Mouse (Mus musculus) testis, postnatal 10 days (tissue): ENCODE data around the gene Apopt1.

Experiments
- DNase-seq: peaks from one replicate; pipeline ENCODE4 v3.0.0; 2021; ENCODE audit warnings: low spot score

Apopt1 gene

DNA sequence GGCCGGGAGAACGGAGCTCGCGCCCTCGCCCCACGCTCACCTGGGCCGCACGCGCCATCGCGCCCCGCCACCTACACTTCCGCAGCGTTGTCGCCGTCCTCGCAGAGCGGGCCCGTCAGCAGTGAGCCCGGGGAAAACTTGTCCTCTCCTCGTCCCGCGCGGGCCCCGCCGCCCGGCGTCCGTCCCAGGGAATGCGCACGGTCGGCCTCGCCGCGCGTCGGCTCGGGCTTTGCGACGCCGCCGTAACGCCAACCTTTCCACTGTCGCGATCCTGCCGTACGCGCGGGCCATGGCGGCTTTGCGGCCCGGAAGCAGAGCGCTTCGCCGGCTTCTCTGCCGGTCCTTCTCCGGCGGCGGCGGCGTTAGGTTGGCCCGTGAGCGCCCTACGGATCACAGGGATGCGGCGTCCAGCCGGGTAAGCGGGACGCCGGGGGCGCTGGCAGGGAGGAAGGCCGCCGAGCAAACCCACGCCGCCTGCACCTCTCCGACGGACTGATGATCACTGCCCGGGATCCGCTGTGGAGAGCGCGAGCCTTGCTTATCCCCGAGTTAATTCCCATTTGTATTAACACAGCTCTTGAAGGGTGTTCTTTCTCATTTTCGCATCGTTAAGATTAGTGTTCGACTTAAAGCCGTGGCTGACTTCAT is at the start of gene Apopt1, which contains the start of gene Bag5:
Gene Apopt1, plus strand, starts transcription at position 258 of the 648 bp plus-strand sequence.
Gene Bag5, minus strand, starts transcription at position 254 of the 648 bp plus-strand sequence.
- peak; percentile 92 for DNase-seq

DNA sequence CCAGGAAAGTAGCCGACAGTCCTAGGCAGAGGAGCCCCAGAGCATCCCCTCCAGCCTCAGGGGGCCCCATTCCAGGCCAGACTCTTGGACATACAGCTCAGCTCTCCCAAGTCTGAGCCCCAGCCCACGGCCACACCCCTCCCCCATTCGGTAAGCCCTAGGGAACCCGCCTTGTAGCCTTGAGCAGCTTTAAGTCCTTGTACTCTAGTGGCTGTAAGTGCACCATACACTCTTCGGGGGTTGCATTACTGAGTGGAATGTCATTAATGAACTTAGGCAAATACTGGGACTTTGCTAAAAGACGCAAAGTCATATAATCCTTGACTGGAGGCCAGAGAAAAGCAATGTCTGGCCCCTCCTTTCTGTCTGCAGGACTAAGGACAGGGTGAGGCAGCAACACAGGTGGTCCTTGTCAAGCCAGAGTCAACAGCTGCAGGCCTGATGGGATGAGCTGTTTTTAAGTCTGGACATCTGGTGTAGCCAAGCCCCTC is 48.9 kb upstream of the Apopt1 start:
- DNase-seq = peak; percentile 75

DNA sequence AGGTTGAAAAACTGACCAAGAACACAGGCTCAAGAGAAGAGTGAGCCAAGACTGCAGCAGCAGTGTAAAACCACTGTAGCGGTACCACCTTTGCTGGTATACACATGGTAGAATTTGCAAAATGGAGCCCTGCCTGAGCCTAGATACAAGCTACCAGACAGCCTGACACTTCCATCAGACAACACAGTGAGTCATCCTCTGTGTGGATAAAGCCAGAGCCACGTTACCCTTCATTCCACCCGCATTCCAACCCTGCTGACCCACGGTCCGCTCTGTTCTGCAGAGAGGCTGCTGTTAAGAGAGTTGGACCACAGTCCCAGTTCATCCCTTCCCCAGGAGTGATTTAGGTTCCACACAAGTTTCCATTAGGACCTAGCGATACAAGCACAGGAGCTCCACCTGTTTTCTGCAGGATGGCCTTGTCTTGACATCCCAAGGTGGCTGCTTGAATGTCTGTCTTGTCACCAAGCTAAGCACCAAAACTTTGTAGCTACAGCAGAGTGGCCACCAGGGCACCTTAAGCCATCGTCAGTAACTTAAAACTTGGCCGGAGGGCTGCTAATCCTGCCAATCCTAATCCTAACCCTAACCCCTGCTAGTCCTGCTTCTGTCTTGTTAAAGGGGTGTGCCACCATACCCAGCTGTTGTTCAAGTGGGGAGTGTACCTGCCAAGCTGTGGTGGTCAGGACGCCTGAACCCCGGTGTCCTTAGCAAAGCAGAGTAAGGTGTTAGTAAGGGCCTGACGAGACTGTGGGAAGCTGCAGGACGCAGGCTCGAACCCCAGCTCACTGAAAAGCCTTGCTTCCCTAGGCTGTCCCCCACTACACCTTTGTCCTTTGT is 47.8 kb upstream of the Apopt1 start:
- DNase-seq = no peak

DNA sequence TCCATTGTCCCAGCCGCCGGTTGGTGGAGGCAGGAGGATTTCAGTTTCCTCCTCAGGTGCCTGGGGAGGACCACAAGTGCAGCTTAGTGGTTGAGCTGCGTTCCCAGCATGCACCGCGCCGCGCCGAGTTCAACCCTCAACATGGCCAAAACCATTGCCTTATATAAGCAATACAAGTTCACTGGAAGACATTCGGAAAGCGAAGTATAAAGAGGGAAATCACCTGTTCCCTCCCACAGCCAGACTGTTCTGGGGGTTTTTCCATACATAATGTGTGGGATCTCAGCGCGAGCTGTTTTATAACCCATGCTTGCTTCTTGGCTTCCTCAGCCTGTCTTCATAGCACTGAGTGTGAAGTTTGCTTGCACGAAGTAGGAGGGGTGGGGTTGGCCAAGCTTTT is 46.7 kb upstream of the Apopt1 start:
- DNase-seq = no peak

DNA sequence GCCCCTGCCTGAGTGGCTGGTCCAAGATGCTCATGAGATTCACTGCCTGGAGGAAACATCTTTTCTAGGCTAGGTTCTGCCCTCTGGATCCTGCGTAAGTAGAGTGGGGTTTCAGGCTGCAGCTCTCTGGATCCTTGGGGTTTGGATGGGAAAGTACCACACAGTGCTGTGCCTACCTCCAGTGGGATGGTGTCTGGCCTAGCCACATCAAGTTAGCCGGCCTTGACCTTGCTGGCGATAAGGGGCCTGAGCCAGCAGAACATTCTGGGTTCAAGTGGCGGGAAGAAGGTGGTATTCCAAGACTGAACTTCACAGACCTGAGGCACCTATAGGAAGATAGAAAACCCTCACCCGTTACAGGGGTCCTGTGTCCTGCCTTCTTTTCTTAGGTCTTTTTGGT is 45.6 kb upstream of the Apopt1 start:
- DNase-seq = no peak

DNA sequence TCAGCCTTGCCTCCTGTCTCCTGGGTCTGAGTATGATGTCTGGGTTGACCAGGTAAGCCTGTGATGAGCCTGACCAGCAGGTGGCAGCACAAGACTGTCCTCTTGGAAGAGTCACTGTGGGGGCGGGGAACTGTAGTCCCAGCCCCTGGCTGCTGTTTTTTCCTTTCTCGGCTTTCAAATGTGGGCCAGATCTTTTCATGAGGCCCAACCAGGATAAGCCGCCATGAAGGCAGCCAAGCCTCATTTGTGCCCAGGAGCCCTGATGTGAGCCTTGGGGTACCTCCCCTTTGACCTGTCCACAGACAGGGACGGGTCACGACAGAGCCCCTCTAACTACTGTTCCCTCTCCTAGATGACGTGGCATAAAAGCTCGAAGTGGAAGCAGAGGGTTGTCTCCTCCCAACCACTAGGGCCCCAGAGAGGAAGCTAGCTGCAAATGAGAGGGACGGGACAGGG is 44.6 kb upstream of the Apopt1 start:
- peak; percentile 100 for DNase-seq

DNA sequence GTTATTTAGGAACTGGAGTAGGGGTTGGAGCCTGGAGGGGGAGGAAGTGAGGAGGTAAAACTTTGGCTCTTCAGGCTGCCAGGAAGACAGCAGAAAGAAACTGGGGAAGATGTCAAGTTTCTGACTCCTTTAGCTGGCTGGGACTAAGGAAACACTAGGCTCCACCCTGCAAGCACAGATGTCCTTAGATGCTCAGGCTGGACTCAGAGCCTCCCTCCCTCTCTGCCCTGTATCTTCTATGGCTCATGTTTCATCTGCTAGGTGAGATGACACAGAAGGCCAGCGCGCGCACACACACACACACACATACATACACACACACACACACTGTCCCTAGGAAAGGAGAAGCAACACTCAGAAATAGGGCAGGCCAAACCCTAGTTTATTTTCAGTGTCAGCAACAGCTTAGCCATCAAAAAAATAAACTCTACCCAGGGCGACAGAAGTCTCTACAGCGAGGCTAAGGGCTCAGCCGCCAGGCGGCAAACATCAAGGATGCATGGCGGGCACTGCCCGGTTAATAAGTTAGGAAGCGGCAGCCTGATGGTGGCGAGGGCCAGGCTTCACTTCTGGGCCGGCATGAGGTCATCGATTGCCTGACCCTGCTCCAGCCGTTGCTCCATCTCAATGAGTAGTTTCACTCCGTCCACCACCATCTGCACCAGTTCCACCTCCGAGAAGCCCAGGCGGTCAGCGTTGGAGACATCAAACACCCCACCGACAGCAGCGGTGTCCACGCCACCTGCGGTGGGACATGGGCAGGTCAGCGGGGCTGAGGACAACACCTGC is 43.9 kb upstream of the Apopt1 start:
- DNase-seq = peak; percentile 46

DNA sequence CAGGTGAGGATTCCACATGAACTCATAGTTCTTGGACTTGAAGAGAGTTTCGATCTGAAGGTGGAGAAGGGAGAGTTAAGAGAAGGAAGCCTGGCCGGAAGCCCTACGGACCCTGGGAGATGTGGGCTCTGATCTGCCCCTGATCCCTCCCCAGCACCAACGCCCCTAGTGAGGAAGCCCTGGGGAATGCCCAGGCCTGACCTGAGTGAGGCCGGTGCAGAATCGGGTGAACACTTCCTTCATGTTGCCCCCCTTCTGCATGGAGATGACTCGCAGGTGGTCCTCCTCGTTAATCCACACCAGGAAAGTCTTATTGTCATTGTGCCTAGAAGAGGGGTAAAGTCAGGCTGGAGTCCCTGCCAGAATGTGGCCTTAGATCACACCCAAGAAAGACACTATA is 43.1 kb upstream of the Apopt1 start:
- no peak for DNase-seq

DNA sequence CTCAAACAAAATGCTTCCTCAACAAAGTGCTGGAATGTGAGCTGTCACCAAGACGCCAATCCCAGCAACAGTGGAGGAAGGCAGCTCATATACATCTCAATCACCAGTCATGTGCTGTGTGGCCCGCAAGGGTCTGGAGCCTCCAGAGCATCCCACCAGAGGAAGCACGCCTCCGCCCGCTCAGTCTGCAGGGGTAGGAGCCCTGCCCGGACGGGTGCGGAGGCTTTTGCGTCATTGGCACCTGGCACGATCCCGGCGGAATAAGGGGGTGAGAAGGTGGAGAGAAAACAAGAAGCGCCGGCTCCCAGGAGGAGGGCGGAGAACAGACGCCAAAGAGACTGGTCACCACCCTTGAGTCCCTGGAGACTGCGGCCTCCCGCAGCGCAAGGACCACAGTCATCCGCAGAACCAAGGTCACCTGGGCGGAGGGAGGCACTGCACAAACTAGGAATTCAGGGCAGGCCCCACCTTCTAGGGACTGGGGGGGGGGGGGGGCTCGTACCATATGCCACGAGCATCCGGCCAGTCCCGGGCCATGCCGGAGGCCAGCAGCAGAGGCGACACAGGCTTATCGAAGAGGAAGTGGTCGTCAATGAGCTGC is 42.6 kb upstream of the Apopt1 start:
- no peak for DNase-seq

DNA sequence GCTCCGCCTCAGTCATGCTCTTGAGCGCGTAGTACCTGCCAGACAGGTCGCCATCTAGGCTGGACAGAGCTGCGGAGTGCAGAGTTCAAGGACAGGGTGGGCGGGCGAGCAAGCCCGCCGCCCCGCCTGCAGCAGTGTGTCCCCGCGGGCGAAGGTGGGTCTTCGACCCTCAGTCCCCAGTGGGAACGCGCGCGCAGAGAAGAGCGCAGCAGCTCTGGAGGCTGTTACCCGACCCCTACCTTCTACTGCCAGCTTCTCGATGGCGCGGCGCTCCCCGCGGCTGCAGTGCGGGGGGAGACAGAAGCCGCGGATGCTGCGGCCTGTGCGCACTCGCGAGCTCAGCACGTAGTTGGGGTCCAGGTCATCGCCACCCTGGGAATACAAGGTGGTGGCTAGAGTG is 42.1 kb upstream of the Apopt1 start:
- no peak for DNase-seq

DNA sequence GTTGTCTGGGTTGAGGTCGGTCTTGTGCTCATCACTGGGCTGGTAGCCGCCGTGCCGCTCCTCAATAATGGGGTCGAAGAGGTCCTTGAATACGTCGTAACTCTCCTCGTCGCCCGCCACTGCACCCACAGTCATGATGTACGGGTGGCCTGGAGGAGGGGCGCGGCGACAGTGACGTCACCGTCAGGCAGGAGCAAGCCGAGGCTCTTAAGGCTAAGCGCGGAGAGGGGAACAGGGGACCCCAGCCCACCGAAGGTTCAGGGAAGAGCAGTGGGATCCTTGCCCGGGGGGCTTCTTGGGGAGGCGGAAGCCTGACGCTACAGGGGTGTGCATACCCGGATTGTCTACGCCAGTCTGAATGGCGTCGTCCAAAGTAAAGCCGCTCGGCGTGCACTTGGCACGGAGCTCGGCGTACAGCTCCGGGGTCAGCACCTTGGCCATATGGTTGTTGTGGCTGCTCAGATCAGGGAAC is 41.6 kb upstream of the Apopt1 start:
- peak; percentile 70 for DNase-seq

DNA sequence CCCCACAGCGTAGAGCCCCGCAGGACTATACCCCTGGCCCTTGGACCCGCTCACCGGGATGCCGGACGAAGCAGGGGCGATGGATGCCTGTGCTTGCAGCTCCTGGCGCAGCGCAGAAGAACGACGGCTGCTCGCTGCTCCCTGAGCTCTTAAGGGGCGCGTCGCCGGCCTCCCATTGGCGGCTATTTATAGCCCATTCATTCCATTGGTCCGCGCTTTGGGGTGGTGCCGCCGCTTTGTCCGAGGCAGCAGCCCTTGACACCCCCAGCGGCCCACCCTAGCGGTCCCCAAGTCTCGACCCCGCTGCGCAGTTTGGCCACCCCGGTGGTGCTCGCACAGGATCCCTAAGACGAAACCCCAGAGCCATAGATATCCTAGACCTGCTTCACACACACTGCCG is 40.9 kb upstream of the Apopt1 start, which contains the start of gene Ckb:
Gene Ckb, minus strand, starts transcription at position 163 of the 400 bp plus-strand sequence.
- DNase-seq = peak; percentile 79

DNA sequence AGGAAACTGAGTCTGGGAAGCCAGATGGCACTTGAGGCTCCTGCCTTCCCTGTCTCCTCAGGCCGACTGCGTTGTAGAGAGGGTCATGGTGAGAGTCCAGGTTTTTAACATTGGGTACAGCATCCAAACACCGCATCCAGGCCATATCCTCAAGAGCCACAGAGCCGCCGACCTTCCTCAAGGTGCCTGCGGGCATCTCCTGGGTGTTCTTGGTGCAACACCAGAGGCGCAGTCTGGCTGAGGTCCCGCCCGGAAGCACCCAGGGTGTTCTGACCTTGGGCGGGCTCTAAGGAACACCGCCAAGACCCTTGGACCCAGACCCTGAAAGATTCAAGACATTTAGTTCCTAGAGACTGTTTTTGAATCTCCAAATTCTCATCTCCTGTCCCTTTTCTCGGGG is 40.5 kb upstream of the Apopt1 start:
- DNase-seq = no peak

DNA sequence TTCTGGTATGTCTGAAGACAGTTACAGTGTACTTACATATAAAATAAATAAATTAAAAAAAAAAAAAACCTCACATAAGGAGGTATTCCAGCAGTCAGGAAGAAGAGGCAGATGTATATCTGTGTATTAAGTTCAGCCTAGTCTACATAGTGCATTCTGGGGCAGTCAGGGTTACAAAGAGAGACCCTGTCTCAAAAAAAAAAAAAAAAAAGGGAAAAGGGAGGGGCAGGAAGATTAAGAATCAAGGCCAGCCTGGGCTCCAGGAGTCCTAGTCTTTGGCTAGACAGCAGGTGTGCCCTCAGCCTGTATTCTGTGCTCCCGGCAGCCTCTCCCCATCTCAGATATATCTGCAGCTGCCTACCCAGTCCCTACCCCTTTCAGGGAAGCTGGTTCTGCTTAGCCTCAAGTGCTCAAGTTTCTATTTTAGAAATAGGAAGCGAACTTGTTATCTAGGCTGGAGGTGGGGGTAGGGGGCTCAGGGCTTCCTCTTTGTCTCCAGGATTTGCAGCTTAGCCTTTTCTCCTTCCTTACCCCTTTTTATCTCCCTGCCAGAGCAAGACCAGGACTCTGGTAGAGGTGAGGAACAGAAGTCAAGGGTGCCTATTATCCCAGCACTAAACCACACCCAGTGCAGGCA is 38.1 kb upstream of the Apopt1 start:
- DNase-seq = no peak

DNA sequence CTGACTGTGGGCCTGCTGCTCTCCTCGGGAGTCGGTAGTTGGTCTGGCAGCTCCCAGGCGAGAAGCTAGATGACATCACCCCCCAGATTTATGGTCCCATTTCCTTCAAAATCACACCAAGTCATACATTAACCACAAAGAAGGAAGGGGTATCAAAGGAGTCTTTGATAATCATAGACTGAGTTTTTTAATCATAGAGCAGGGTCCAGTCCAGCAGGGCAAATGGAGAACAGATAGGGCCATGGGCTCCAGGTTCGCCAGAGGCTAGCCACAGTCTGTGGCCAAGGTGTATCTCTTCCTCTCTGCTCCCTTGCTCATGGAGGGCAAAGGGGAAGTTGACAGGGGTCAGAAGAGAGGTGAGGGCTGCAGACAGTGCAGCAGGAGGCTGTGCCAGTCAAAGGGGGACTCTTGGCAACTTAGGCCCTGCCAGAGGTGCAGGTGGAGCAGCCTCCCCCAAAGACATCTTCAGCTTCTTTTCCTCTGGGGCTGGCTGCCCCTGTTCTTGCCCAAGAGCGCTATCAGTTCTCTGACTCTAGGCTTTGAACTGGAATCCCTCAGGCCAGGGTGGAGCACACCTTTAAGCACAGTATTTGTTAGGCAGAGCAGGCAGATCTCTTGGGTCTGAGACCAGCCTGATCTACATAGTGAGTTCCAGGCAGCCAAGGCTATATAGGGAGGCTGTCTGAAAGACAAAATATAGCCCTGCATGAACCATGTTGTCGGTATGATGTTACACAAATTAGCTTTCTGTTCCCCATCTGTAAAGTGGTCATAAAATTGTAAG is 37.1 kb upstream of the Apopt1 start:
- DNase-seq = no peak

DNA sequence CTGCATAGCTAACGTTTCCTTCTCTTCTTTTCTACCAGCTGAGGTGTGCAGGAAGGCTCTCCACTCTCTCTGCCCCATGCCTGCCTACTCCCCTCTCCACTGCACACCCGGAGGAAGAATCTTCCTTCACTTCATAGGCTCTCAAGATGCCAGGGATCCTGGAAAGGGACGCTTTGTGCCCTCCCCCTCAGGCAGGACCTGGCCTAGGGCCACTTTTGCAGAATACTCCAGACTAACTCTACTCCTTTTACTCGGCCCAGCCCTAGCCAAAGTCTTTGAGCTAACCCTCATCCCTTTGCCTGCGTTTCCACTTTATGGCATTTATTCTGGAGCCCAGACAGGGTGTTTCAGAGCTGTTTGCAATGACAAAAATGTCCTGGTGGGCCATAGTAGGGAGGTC is 35.6 kb upstream of the Apopt1 start:
- DNase-seq = peak; percentile 77

DNA sequence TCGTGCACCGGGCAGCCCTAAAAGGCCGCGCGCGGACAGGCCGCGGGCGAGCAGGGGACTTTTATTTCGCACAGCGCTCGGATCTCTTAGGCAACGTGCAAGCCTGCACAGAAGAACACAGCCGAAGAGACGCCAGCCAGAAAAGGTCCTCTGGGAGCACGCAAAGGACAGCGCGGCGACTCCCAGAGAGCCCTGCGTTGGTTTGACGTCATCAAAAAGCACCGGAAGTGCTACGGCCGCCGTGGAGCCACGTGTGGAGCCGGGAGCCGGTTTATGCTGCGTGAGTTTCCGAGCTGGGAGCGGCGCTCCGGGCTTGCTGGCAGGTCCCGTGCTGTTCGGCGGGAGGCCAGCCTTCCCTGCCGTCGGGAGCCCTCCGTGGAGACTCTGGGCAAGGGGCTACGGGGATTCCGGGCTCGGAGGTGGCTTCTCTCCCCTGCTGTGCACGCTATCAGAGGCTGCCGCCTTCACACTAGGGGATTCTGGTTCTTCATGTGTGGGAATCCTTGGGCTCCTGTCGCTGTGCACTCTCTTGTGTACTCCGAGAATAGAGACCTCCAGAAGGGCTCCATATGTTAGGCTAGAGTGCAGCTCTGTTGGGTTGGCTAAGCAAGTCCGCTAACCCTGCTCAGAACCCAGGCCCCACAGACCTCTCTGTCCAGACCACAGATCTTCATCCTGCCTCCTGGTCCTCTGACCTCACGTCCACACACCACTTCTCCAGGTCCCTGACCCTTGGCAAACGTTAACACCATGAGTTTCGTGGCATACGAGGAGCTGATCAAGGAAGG is 35.0 kb upstream of the Apopt1 start, which contains the start of gene Trmt61a:
Gene Trmt61a, plus strand, starts transcription at position 224 of the 788 bp plus-strand sequence.
- DNase-seq = peak; percentile 94

DNA sequence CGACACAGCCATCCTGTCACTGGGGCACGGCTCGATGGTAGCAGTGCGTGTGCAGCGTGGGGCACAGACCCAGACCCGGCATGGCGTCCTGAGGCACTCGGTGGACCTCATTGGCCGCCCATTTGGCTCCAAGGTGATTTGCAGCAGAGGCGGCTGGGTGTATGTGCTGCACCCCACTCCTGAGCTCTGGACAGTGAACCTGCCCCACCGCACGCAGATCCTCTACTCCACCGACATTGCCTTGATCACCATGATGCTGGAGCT is 34.5 kb upstream of the Apopt1 start:
- DNase-seq = no peak

DNA sequence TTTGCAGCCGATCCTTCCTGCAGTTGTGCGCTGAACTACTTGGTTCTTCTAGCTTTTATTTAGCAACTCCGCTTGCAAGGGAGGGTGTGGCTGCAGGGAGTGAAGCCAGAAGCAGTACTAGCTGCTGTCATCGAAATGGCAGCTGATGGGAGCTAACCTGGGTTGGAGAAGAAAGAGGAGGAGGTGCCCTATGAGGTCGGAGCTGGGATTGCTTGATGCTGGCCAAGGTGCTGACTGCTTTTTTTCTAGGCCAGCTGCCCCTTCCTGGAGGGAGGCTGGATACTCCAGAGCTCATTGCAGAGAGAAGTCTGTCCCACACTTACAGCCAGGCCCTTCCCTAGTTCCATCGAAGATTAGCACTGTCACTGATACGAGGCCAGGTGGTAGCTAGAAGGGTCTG is 34.1 kb upstream of the Apopt1 start:
- DNase-seq = no peak

DNA sequence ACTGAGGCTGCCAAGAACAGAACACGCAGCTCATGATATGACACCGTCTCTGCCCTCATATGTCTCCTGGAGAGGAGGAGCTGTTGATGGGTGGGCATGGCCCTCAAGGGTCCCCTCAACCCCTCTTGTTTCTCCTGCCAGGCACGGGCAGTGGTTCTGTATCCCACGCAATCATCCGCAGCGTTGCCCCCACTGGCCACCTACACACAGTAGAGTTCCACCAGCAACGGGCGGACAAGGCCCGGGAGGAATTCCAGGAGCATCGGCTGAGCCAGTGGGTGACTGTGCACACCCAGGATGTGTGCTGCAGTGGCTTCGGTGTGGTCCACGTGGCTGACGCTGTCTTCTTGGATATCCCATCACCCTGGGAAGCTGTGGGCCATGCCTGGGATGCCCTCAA is 32.4 kb upstream of the Apopt1 start:
- DNase-seq = no peak
